Mouse (Mus musculus) stomach, embryonic 16.5 days (tissue): ENCODE results near the gene Eif4a3. TPM values are rescaled to one million over a fixed set of nuclear protein-coding genes. Genes with fewer than 3 reads are reported as not detected.

Source experiments
- ATAC-seq: fragments of 200-750 bp; cut with Nextera tagmentation; 2 replicates; pipeline ENCODE4 v1.8.0; 2017; ENCODE audit warnings: moderate number of reproducible peaks, moderate TSS enrichment; ENCODE audit not compliant: insufficient read depth, low FRiP score
- H3K27ac ChIP-seq: fragments of 300-500 bp; sonication (generic); 2 replicates; pipeline ENCODE4 v1.5.1; 2014; ENCODE audit warnings: low read length
- H3K27me3 ChIP-seq: fragments of 300-500 bp; sonication (generic); 2 replicates; pipeline ENCODE4 v1.6.1; 2014; ENCODE audit warnings: low read length, control low read depth, mixed read lengths; ENCODE audit not compliant: control insufficient read depth, insufficient read depth
- H3K36me3 ChIP-seq: fragments of 300-500 bp; sonication (generic); 2 replicates; pipeline ENCODE4 v1.6.1; 2014; ENCODE audit warnings: low read length; ENCODE audit not compliant: control insufficient read depth, insufficient read depth
- H3K4me1 ChIP-seq: fragments of 300-500 bp; sonication (generic); 2 replicates; pipeline ENCODE4 v1.6.1; 2014; ENCODE audit warnings: low read length, control low read depth, mixed read lengths; ENCODE audit not compliant: control insufficient read depth, insufficient read depth
- H3K4me2 ChIP-seq: fragments of 300-500 bp; sonication (generic); 2 replicates; pipeline ENCODE4 v1.6.1; 2014; ENCODE audit warnings: low read depth, low read length, mixed read lengths
- H3K4me3 ChIP-seq: fragments of 300-500 bp; sonication (generic); replicated peaks from 2 replicates; pipeline ENCODE4 v1.5.1; 2014; ENCODE audit warnings: mild to moderate bottlenecking, low read length
- H3K9ac ChIP-seq: fragments of 300-500 bp; sonication (generic); 2 replicates; pipeline ENCODE4 v1.6.1; 2014; ENCODE audit warnings: low read length
- H3K9me3 ChIP-seq: fragments of 300-500 bp; sonication (generic); replicated peaks from 2 replicates; pipeline ENCODE4 v1.6.1; 2016; ENCODE audit warnings: low read length, control low read depth; ENCODE audit not compliant: control insufficient read depth
- WGBS: fragments of 180-500 bp; shearing (Covaris S2); extraction: QIAGEN DNeasy Blood & Tissue Kit; methylation state at CpG from one replicate; pipeline ENCODE4 v1.1.7; 2014; 5-methylcytosine and 5-hydroxymethylcytosine counted together
- polyA plus RNA-seq: library from polyadenylated mRNA; unstranded; fragments of >200 nt; fragmentation: Nextera tagmentation; extraction: Ambion mirVana; gene quantifications from 2 replicates; pipeline ENCODE4 v1.2.1, GENCODE M21; 2015

The Eif4a3 gene
- polyA plus RNA-seq, 1 experiment from 2014 or later = 272 TPM

DNA sequence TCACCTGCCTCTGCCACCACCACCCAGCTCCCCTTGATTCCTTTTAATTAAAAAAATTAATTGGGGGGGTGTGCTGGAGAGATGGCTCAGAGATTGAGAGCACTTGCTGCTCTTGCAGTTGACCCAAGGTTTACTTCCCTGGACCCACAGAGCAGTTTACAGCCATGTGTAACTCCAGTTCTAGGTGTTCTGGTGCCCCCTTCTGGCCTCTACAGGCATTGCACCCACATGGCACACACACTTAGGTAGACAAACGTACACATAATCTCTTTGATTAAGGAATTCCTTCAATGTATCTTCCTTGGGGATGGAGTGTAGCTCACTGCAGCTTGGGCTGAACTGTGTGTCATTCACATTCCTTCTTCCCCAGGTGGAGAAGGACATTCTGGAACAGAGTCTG, 25.2 kb upstream of the Eif4a3 start:
- Histone ChIP-seq H3K9me3 (no peaks in the 10 kb centered on the region), H3K27me3 (no peaks in the 10 kb centered on the region), H3K36me3 (no peaks in the 10 kb centered on the region), H3K4me2 (no peak overlapping the region), H3K4me3 (no peak overlapping the region), H3K27ac (no peak overlapping the region), H3K9ac (no peak overlapping the region), H3K4me1 (no peaks in the 10 kb centered on the region)
- ATAC-seq = no peak
- 76% methylated on average over 1 of the region's 1 CpGs for WGBS

DNA sequence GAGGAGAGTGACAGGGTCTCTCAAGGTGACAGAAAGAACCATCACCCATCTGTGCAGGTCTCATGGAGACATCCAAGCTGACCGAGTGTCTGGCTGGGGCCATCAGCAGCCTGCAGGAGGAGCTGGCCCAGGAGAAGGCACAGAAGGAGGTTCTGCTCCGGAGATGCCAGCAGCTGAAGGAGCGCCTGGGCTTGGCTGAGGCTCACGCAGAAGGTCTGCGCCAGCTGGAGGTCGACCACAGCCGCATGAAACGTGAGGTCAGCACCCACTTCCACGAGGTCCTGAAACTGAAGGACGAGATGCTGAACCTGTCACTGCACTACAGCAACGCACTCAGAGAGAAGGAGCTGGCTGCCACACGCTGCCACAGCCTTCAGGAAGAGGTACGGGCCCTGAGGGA, 22.6 kb upstream of the Eif4a3 start:
- Histone ChIP-seq H3K9me3 (no peaks in the 10 kb centered on the region), H3K27ac (no peak overlapping the region), H3K4me2 (no peak overlapping the region), H3K9ac (no peak overlapping the region), H3K27me3 (no peaks in the 10 kb centered on the region), H3K4me1 (no peaks in the 10 kb centered on the region), H3K4me3 (no peak overlapping the region), H3K36me3 (no peaks in the 10 kb centered on the region)
- ATAC-seq = no peak
- WGBS = 73% methylated on average over 13 of the region's 13 CpGs

DNA sequence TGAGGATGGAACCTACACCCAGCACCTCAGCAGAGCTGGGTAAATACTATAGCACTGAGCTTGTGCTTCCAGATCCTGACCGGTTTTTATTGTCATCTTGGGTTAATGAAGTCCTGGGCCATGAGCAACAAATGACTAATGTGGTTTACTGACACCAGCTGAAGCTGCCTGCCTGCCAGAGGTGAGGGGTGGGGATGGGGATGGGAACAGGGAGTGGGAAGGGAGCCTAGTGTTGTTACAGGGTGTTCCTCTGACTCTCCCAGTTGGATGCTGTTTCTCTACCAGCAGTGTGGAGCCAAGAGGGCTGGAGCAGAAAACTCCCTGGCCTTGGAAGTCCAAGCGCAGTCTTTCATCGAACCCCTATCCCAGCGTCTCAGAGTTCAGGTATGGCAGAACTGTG, 16.8 kb upstream of the Eif4a3 start:
- H3K27ac ChIP-seq = no peak overlapping the region
- no peaks in the 10 kb centered on the region for H3K27me3 ChIP-seq
- 76% methylated on average over 4 of the region's 4 CpGs for whole genome bisulfite sequencing
- no peaks in the 10 kb centered on the region for H3K36me3 ChIP-seq
- no peak for ATAC-seq
- no peak overlapping the region for H3K4me2 ChIP-seq
- H3K4me3 ChIP-seq = no peak overlapping the region
- H3K4me1 ChIP-seq = no peaks in the 10 kb centered on the region
- H3K9me3 ChIP-seq = no peaks in the 10 kb centered on the region
- H3K9ac ChIP-seq = no peak overlapping the region

DNA sequence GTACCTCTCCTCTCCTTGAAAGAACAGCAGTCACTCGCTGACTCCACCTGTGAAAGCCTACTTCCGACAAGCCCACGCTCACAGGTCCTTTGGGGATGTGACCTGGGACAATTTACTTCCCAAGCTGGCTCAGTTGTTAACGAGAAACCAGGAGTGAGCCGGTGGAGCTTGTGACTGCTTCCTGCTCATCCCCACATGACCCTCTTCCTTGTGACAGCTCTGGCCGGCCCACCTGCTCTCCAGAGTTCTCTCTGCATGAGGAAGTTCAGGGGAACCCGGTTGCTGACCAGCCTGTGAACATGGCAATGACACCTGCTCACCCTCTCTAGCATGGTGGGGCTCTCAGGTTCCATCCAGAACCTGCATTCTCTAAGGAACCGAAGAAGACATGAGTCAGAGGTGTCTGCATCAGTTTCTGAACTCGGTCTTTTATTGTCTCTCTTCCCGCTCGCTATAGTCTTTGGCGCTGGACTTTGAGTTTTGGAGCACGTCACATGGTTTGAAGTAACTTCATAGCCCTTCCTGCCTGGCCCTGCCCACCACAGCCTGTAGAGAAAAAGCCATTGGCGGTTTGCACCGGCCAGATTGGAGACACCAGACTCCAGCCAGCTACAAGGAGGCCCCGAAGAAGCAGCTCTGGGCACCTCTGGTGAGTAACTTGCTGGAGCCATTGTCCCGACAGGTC, 14.5 kb upstream of the Eif4a3 start:
- Histone ChIP-seq H3K9ac (no peak overlapping the region; the same call in 1 of the 2 replicates), H3K4me2 (no peak overlapping the region), H3K9me3 (no peaks in the 10 kb centered on the region), H3K27me3 (no peaks in the 10 kb centered on the region), H3K27ac (no peak overlapping the region), H3K4me1 (no peaks in the 10 kb centered on the region), H3K4me3 (no peak overlapping the region), H3K36me3 (no peaks in the 10 kb centered on the region)
- WGBS = 68% methylated on average over 17 of the region's 17 CpGs
- peak; percentile 65; the same call in 1 of the 2 replicates for ATAC-seq

DNA sequence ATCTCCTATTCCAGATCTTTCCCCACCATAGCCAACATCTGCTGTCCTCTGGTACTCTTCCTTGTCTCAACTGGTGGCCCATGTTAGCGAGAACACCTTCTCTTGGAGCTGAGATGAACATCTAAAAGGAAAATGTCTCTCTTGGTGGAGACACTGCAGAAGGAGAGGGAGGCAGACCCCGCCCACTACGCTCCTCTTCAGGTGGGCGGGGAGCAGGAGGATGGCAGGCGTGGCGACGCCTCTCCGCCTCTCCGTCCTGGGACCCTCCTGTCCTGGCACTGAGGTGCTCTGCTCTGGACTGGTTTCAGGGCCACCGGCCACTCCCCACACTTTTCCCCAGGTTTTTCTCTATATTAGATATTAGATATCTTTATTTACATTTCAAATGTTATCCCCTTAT, 10.7 kb upstream of the Eif4a3 start:
- no peaks in the 10 kb centered on the region for H3K27me3 ChIP-seq
- no peak for ATAC-seq

DNA sequence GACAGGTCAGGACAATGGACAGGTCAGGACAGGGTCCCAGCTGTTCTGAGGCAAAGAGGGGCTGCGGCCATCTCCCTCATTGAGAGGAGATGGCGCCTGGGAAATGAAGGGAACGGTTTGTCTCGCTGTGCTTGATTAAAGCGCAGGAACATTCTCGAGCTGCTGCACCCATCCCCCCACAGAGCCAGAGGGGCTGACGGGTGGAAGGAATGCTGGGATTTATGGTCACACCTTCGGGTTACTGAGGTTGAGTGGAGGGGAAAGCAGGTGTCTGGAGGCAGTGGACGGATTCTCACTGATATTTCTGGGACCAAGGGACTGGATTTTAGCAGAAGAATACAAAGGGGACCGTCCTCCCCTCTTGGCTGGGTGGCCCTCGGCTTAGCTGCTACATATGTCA, 8.0 kb upstream of the Eif4a3 start:
- no peak overlapping the region for H3K27ac ChIP-seq
- H3K4me3 ChIP-seq = peak overlapping the region; percentile 10; the same call in 1 of the 2 replicates
- no peak overlapping the region for H3K4me2 ChIP-seq
- no peak for ATAC-seq
- H3K9me3 ChIP-seq = no peaks in the 10 kb centered on the region
- no peaks in the 10 kb centered on the region for H3K27me3 ChIP-seq
- WGBS = 21% methylated on average over 11 of the region's 11 CpGs
- no peaks in the 10 kb centered on the region for H3K4me1 ChIP-seq
- H3K36me3 ChIP-seq = no peaks in the 10 kb centered on the region
- no peak overlapping the region; the same call in 1 of the 2 replicates for H3K9ac ChIP-seq

More for the DNA sequence above, 10.7 kb upstream of the Eif4a3 start:
- 18% methylated on average over 10 of the region's 10 CpGs for WGBS
- Histone ChIP-seq H3K9ac (no peak overlapping the region), H3K4me3 (no peak overlapping the region), H3K36me3 (no peaks in the 10 kb centered on the region), H3K4me1 (no peaks in the 10 kb centered on the region), H3K9me3 (no peaks in the 10 kb centered on the region), H3K27ac (no peak overlapping the region), H3K4me2 (no peak overlapping the region)

DNA sequence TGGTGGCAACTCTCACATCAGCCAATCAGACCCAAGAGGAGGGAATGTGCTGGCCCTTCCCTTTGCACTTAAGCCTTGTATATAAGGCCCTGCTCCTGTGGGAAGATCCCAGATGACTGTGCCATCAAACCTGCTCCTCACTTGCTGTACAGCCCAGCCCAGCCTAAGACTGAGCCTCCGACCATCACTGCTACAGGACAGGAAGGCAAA, 7.7 kb upstream of the Eif4a3 start, which contains the start of gene Card14:
Card14 (plus strand) TSS at position 111 of the 210 bp plus-strand sequence.
- H3K27ac ChIP-seq = peak within 1 kb of the TSS; percentile 48
- peak within 1 kb of the TSS; percentile 10; the same call in 1 of the 2 replicates for H3K4me3 ChIP-seq
- no peaks in the 10 kb centered on the region for H3K27me3 ChIP-seq
- no peaks in the 10 kb centered on the region for H3K4me1 ChIP-seq
- H3K9me3 ChIP-seq = no peaks in the 10 kb centered on the region
- 41% methylated on average over 1 of the region's 1 CpGs for WGBS
- no peaks in the 10 kb centered on the region for H3K36me3 ChIP-seq
- no peak within 1 kb of the TSS for H3K4me2 ChIP-seq
- no peak within 1 kb of the TSS; the same call in 1 of the 2 replicates for H3K9ac ChIP-seq
- no peak; the same call in 1 of the 2 replicates for ATAC-seq

DNA sequence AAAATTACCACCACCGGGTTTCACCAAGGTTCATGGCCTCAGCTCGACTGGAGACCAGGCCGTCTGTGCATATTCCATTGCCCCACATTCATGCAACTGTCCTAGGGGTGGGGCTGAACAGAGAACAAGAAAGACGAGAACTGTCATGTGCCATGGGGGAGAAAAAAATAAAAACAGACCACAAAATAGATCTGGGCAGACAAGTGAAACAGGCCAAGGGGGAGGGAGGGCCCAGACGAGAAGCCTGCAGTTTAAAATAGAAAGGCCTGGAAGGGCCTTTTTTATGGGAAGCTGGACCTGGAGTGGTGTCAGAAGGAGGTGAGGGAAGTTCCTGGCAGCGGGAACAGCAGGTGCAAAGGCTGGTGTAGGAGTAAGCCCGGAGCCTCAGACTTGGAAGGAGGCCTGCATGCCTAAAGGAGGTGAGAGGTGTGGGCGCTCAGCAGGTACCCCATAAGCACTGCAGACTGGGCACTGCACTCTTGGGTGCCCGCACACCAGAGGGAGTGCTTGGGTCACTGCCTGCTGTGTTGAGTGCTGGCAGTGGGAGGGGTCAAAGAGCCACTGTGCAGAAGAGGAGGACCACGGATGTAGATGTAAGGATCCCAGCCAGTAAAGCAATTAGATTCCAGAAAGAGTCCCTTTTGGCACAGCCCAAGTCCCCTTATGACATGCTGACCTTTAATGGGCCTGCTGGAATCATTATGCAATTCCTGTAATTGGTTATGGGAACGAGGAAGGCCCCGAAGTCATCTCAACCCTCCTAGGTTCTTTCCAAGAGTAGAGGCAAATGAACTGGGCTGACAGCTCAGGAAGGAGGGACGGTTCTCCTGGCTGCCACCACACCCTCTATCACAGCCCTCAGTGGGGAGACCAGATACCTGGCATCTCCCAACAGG, 7.1 kb upstream of the Eif4a3 start:
- Histone ChIP-seq H3K4me1 (no peaks in the 10 kb centered on the region), H3K9ac (no peak overlapping the region; the same call in 1 of the 2 replicates), H3K4me2 (no peak overlapping the region), H3K9me3 (no peaks in the 10 kb centered on the region), H3K4me3 (no peak overlapping the region), H3K27me3 (no peaks in the 10 kb centered on the region), H3K27ac (peak overlapping the region; percentile 48), H3K36me3 (no peaks in the 10 kb centered on the region)
- WGBS = 49% methylated on average over 13 of the region's 13 CpGs
- ATAC-seq = no peak

DNA sequence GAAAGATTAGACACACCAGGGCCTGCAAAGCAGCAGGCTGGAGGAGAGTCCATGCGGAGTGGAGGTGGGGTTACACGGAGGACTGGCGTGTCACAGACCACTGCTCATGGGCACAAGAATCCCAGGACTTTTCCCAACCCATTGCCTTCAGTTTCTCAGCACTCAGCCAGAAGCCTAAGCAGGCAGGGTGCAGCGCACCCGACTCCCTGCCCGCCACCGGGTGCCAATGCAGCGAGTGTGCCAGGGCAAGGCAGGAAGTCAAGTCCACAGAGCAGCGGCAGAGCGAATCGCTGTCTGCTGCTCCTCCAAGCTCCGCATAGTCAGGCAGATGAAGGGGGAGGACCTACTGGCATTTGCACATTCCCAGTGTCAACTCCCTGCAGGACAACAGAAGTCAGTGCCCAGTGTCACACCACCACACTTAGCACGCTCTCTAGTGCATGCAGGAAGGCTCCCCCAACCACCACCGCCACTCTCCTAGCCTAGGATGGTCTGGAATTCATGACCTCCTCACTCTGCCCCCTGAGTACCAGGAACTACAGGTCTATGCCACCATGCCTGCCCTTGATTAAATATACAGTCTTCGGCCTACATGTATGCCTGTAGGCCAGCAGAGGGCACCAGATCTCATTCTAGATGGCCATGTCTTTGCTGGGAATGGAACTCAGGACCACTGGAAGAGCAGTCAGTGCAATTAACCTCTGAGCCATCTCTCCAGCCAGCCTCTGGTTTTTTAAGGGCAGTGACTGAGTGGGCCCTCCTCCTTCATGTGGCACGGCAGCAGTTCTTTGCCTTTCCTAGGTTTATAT, 5.2 kb upstream of the Eif4a3 start:
- no peaks in the 10 kb centered on the region for H3K36me3 ChIP-seq
- H3K9ac ChIP-seq = no peak overlapping the region
- peaks cover 4% of the 10 kb centered on the region for H3K4me1 ChIP-seq
- no peaks in the 10 kb centered on the region for H3K27me3 ChIP-seq
- no peaks in the 10 kb centered on the region for H3K9me3 ChIP-seq
- H3K4me3 ChIP-seq = no peak overlapping the region
- WGBS = 46% methylated on average over 16 of the region's 16 CpGs
- H3K27ac ChIP-seq = no peak overlapping the region
- ATAC-seq = no peak
- no peak overlapping the region for H3K4me2 ChIP-seq
